Mouse (Mus musculus) C2C12 (cell line): ENCODE measurements around the gene Chst1. TPM values are rescaled to one million over a fixed set of nuclear protein-coding genes. Genes with fewer than 3 reads are reported as not detected.

ENCODE experiments used
- H3K27me3 ChIP-seq: one replicate; pipeline ENCODE4 v1.6.1; 2011; ENCODE audit not compliant: control insufficient read depth, insufficient read depth, insufficient read length
- H3K36me3 ChIP-seq: one replicate; pipeline ENCODE4 v1.6.1; 2011; ENCODE audit not compliant: control insufficient read depth, insufficient read depth
- H3K4me3 ChIP-seq: one replicate; pipeline ENCODE4 v1.5.1; 2011; ENCODE audit warnings: mild to moderate bottlenecking, control low read depth; ENCODE audit not compliant: poor library complexity, insufficient read depth, severe bottlenecking
- H3K79me2 ChIP-seq: one replicate; pipeline ENCODE4 v1.6.1; 2011; ENCODE audit not compliant: control insufficient read depth, insufficient read depth
- H3K79me3 ChIP-seq: one replicate; pipeline ENCODE4 v1.6.1; 2011; ENCODE audit warnings: low read depth, control low read depth
- H3ac ChIP-seq: one replicate; pipeline ENCODE3; 2011; ENCODE audit warnings: low read depth; ENCODE audit not compliant: control insufficient read depth, insufficient read length
- CEBPB ChIP-seq: IDR thresholded peaks from one replicate; pipeline ENCODE4 v1.6.1; 2011; ENCODE audit warnings: low read depth, mild to moderate bottlenecking, control low read depth, moderate library complexity
- CTCF ChIP-seq: IDR thresholded peaks from one replicate; pipeline ENCODE4 v1.5.1; 2011; ENCODE audit not compliant: control insufficient read depth, insufficient read depth, insufficient read length
- FOSL1 ChIP-seq: IDR thresholded peaks from one replicate; pipeline ENCODE4 v1.8.0; 2011; ENCODE audit warnings: mild to moderate bottlenecking, low read length; ENCODE audit not compliant: poor library complexity, insufficient read depth, severe bottlenecking
- MAX ChIP-seq: IDR thresholded peaks from one replicate; pipeline ENCODE4 v1.6.1; 2011; ENCODE audit warnings: mild to moderate bottlenecking, control low read depth
- MYOD1 ChIP-seq: IDR thresholded peaks from one replicate; pipeline ENCODE4 v1.6.1; 2011; ENCODE audit warnings: low read depth; ENCODE audit not compliant: control insufficient read depth, insufficient read length
- MYOG ChIP-seq: IDR thresholded peaks from one replicate; pipeline ENCODE4 v1.6.1; 2011; ENCODE audit not compliant: control insufficient read depth, insufficient read length; ENCODE audit errors: extremely low read depth
- USF1 ChIP-seq: IDR thresholded peaks from one replicate; pipeline ENCODE4 v1.6.1; 2011; ENCODE audit warnings: low read depth, mild to moderate bottlenecking, control low read depth, moderate library complexity
- long read RNA-seq, 2 experiments: library from polyadenylated mRNA; unstranded; transcript quantifications; one replicate each; pipeline ENCODE4 v2.0.0; 2019 to 2020
- polyA plus RNA-seq: library from polyadenylated mRNA; unstranded; fragments of >200 nt; fragmentation: generic; extraction: Trizol; gene quantifications from one replicate; pipeline ENCODE4 v1.2.1, GENCODE M21; 2012; ENCODE audit warnings: missing spikeins

The Chst1 gene
- 13.1 TPM for polyA plus RNA-seq
- long read RNA-seq, experiment 1, transcript Chst1-201 (3 exons, 2,680 nt) = major isoform, 6 of 20 reads
- long read RNA-seq, experiment 1, partial matches to known transcripts = 0 of 20 reads
- long read RNA-seq, experiment 1, other reads (novel, unspliced or antisense) = 14 of 20 reads
- long read RNA-seq, experiment 2, transcript Chst1-201 (3 exons, 2,680 nt) = major isoform, 21 of 37 reads
- long read RNA-seq, experiment 2, partial matches to known transcripts = 2 of 37 reads
- long read RNA-seq, experiment 2, other reads (novel, unspliced or antisense) = 14 of 37 reads

DNA sequence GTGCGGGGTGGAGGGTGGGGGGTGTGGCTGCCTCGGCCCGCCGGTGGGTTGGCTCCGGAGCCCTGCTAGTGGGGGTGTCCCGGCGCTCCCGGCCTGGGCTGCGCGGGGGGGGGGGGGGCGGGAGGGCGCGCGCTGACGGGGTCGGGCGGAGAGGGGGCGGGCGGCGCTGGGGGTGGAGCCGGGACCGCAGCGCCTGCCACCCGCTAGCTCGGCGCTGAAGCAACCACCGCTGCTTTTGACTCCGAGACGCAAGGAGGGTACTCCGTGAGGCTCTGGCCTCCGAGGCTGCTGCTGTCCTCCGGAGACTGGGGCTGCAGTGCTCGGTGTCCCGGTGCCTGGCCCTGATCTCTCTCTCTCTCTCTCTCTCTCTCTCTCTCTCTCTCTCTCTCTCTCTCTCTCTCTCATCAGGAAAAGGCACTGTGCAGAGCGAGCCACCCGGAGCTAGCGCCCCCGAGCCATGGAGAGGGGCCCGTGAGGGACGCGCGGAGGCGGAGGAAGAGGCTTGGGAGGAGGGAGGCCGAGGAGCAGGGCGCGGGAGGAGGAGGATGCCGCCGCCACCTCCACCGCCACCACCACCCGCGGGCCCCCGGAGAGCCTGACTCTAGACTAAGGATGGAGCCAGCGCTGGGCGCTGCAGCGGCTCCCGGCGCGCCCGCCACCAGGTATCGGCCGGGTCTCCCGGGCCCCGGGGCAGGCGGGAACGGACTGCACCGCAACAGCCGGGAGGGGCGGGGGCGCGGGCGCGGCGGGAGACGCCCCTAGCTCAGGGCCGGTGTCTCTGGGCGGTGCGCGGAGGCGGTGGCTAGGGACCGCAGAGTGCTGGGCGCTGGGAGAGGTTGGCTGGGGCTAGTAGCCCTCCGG is at the start of gene Chst1:
Chst1 (plus strand) TSS at position 221 of the 861 bp plus-strand sequence.
- Histone ChIP-seq H3K27me3 (peaks cover 17% of the 10 kb centered on the region), H3ac (peak within 1 kb of the TSS; percentile 83), H3K36me3 (peaks cover 17% of the 10 kb centered on the region), H3K4me3 (peak within 1 kb of the TSS; percentile 69), H3K79me3 (peaks cover 29% of the 10 kb centered on the region), H3K79me2 (peaks cover 48% of the 10 kb centered on the region)
- TF ChIP-seq MYOD1 = no peak
- TF ChIP-seq CEBPB = no peak
- TF ChIP-seq MAX = no peak
- no peak for TF ChIP-seq FOSL1
- no peak for TF ChIP-seq MYOG
- no peak for TF ChIP-seq USF1
- no peak for TF ChIP-seq CTCF

DNA sequence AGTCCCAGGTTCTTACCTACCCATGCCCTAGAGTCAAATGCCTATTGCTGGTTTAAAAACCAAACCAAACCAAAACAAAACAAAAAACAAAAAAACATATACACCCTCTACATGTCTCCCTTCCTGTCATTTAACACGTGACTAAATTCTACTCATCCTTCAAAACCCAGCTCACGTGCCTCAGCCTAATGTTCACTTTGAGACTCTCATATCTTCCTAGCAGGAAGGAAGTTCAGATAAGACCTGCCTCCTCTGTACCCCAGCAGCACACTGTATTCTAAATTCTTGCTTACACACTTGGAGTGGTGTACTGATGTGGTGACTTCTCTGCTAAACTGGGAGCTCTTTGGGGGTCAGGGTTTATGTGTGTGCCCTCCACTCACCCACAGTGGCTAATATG is 49.5 kb upstream of the Chst1 start:
- peaks cover 19% of the 10 kb centered on the region for H3K27me3 ChIP-seq
- H3K79me3 ChIP-seq = no peaks in the 10 kb centered on the region
- no peaks in the 10 kb centered on the region for H3K36me3 ChIP-seq
- H3K79me2 ChIP-seq = no peaks in the 10 kb centered on the region
- no peak for TF ChIP-seq MYOG
- no peak for TF ChIP-seq CTCF
- no peak for TF ChIP-seq USF1
- TF ChIP-seq CEBPB = no peak
- TF ChIP-seq MAX = no peak
- TF ChIP-seq MYOD1 = no peak
- no peak for TF ChIP-seq FOSL1
- no peak overlapping the region for H3K4me3 ChIP-seq
- H3ac ChIP-seq = no peak overlapping the region

DNA sequence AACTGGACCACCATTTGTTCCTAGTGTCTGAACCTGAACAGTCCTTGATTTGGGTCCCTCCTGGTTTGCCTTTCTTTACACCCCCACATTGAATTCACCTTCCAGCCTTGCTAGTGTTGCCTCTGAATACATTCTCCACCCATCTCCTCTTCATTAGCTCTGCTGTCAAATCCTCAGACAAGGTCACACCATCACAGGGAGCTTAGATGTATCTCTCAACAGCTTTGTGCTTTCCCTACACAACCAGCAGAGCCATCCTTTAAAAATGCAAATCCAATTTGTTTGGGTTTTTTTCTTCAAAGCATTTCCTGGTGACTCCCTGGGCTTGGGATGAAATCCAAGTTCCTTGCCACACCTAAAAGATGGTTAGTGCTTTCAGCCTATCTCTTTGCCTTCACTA is 45.0 kb upstream of the Chst1 start:
- Histone ChIP-seq H3K4me3 (no peak overlapping the region), H3K79me2 (no peaks in the 10 kb centered on the region)

DNA sequence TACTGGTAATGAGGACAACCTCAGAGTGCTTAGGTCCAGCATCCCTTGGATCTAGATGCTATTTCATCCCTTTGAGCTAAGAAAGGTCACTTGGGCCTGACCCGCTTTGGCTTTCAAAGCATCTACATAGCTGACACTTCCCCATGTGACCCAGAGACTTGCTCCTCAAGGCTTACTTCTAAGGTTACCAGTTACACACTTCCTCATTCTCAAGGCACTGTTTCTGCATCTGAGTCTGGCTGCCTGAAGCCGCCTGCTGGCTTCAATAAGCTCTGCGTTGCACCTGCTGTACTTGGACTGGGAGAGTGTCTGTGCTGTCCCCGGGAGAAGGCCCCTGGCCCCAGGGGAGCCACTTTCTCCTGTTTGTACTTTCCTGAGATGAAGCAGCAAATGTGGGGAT is 36.6 kb upstream of the Chst1 start:
- no peak overlapping the region for H3ac ChIP-seq
- peaks cover 12% of the 10 kb centered on the region for H3K27me3 ChIP-seq
- H3K36me3 ChIP-seq = no peaks in the 10 kb centered on the region
- no peaks in the 10 kb centered on the region for H3K79me3 ChIP-seq
- TF ChIP-seq MAX (no peak), MYOD1 (no peak), CEBPB (no peak), FOSL1 (no peak), CTCF (no peak), MYOG (no peak), USF1 (no peak)
- H3K79me2 ChIP-seq = no peaks in the 10 kb centered on the region
- no peak overlapping the region for H3K4me3 ChIP-seq

More for the DNA sequence above, 45.0 kb upstream of the Chst1 start:
- H3K36me3 ChIP-seq = no peaks in the 10 kb centered on the region
- peaks cover 25% of the 10 kb centered on the region for H3K27me3 ChIP-seq
- no peak for TF ChIP-seq MYOD1
- no peak for TF ChIP-seq FOSL1
- H3K79me3 ChIP-seq = no peaks in the 10 kb centered on the region
- no peak overlapping the region for H3ac ChIP-seq

DNA sequence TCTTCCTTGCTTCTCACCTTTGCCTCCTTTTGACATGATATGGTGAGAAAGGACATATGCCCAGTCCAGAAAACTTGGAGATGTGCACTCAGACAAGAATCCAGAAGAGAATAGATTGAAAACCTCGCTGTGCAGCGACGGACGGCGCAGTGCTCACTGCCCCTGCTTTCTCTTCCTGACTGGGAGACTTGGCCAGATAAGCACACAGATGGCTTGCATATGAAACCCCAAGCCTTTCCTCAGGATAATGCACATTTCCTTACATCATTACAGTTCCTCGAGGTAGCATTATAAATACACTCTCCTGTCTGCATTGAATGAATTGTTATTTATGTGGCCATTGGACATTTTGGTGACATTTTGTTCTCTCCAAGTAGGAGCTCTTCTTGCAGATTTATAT is 28.9 kb upstream of the Chst1 start:
- Histone ChIP-seq H3K79me3 (no peaks in the 10 kb centered on the region), H3K4me3 (no peak overlapping the region), H3K79me2 (no peaks in the 10 kb centered on the region), H3ac (no peak overlapping the region), H3K27me3 (peaks cover 48% of the 10 kb centered on the region), H3K36me3 (no peaks in the 10 kb centered on the region)
- no peak for TF ChIP-seq CEBPB
- no peak for TF ChIP-seq USF1
- no peak for TF ChIP-seq CTCF
- TF ChIP-seq MYOG = no peak
- no peak for TF ChIP-seq MYOD1
- no peak for TF ChIP-seq MAX
- TF ChIP-seq FOSL1 = no peak
